Mouse (Mus musculus): ENCODE data around the gene Gm10037. TPM values are rescaled to one million over a fixed set of nuclear protein-coding genes. Genes with fewer than 3 reads are reported as not detected.

The Gm10037 gene
- total and polyA plus RNA-seq, 2 experiments = 0.37 to 0.92 TPM

- WGBS = 93% methylated on average over 8 of the region's 8 CpGs
- Histone ChIP-seq H3K27me3 (ENCODE audit: control insufficient read depth, insufficient read depth, low read length) (no peaks in the 10 kb centered on the region), H3K9ac (ENCODE audit: low read depth, low read length) (no peak overlapping the region), H3K4me3 (ENCODE audit: insufficient read depth, low read depth, low read length) (no peak overlapping the region), H3K4me1 (ENCODE audit: control insufficient read depth, insufficient read depth, low read length) (no peaks in the 10 kb centered on the region), H3K36me3 (ENCODE audit: control insufficient read depth, insufficient read depth, low read length) (no peaks in the 10 kb centered on the region), H3K27ac (replicated peaks; ENCODE audit: insufficient read depth, low read depth, low read length) (no peak overlapping the region), H3K79me2 (ENCODE audit: control insufficient read depth, insufficient read depth, low read length) (no peaks in the 10 kb centered on the region)
- TF ChIP-seq CTCF (IDR thresholded peaks at IDR 0.05; ENCODE audit: low read depth, low read length) (no peak), POLR2A (IDR thresholded peaks at IDR 0.05; ENCODE audit: extremely low read depth, insufficient read depth, low read length) (no peak)
- DNase-seq (ENCODE audit: extremely low read depth, low read depth, low spot score) = no peak
These were observed 53.1 kb downstream of the Gm10037 start for GRCm38 (mm10) chr13:67883966-67884365.

Other genes with a start within 250 kb of the Gm10037 start
- 7.1 and 9.5 TPM in 2 replicates for gene Zfp729b, start 221.4 kb upstream of the Gm10037 start, total RNA-seq (2014; rRNA removed)
- gene Zfp729b, start 221.4 kb upstream of the Gm10037 start, polyA plus RNA-seq (2012; rRNA removed) = 0.27 and 0.32 TPM in 2 replicates
- not detected in 2 replicates for gene Gm49345, start 193.3 kb upstream of the Gm10037 start, total RNA-seq (2014; rRNA removed)
- not detected in 2 replicates for gene Gm49345, start 193.3 kb upstream of the Gm10037 start, polyA plus RNA-seq (2012; rRNA removed)
- 3.9 and 4.9 TPM in 2 replicates for gene Zfp729a, start 193.3 kb upstream of the Gm10037 start, total RNA-seq (2014; rRNA removed)
- 0.30 and 0.70 TPM in 2 replicates for gene Zfp729a, start 193.3 kb upstream of the Gm10037 start, polyA plus RNA-seq (2012; rRNA removed)
- 5.5 and 6.4 TPM in 2 replicates for gene Zfp738, start 144.0 kb upstream of the Gm10037 start, total RNA-seq (2014; rRNA removed)
- gene Zfp738, start 144.0 kb upstream of the Gm10037 start, polyA plus RNA-seq (2012; rRNA removed) = 1.5 and 2.3 TPM in 2 replicates
- gene Zfp65, start 101.9 kb upstream of the Gm10037 start, total RNA-seq (2014; rRNA removed) = 7.2 and 8.5 TPM in 2 replicates
- gene Zfp65, start 101.9 kb upstream of the Gm10037 start, polyA plus RNA-seq (2012; rRNA removed) = 0.46 and 0.65 TPM in 2 replicates
- gene Zfp85, start 75.9 kb upstream of the Gm10037 start, total RNA-seq (2014; rRNA removed) = 4.9 and 5.4 TPM in 2 replicates
- 0.21 and 0.64 TPM in 2 replicates for gene Zfp85, start 75.9 kb upstream of the Gm10037 start, polyA plus RNA-seq (2012; rRNA removed)
- 1.2 and 2.0 TPM in 2 replicates for gene Zfp493, start 51.4 kb upstream of the Gm10037 start, total RNA-seq (2014; rRNA removed)
- 0.58 and 0.81 TPM in 2 replicates for gene Zfp493, start 51.4 kb upstream of the Gm10037 start, polyA plus RNA-seq (2012; rRNA removed)
- gene Zfp273, start 17.4 kb upstream of the Gm10037 start, total RNA-seq (2014; rRNA removed) = 3.3 and 3.4 TPM in 2 replicates
- gene Zfp273, start 17.4 kb upstream of the Gm10037 start, polyA plus RNA-seq (2012; rRNA removed) = 0.09 and 0.26 TPM in 2 replicates
- gene BC048507, start 32.2 kb downstream of the Gm10037 start, total RNA-seq (2014; rRNA removed) = not detected in 2 replicates
- gene BC048507, start 32.2 kb downstream of the Gm10037 start, polyA plus RNA-seq (2012; rRNA removed) = not detected in 2 replicates